Mouse (Mus musculus) cerebellum, adult 11 months (tissue): Measurements from ENCODE around the gene Tm4sf20.
A peak's percentile ranks its signal among the peaks of the same experiment; 100 is the strongest.

Source experiments
- DNase-seq: peaks from one replicate; pipeline ENCODE4 v3.0.0; 2022

Gene Tm4sf20

DNA sequence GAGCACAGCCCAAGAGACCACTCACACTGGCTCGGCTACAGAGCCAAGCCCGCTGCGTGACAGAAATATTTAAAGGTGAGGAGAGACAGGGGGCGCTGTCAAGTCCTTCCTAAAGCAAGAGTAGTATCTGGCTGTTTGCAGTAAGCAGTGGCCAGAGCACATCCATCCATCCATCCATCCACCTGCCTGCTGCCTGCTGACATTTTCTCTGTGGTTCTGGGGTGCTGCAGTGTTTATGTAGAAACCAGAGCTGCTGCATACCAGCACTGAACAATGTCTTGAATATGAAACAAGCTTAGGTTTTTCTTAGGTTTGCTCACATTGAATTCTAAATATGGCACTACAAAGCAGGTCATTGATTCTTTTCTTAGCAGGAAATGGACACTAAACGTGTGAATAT lies 4.9 kb upstream of the Tm4sf20 start:
- DNase-seq: no peak

DNA sequence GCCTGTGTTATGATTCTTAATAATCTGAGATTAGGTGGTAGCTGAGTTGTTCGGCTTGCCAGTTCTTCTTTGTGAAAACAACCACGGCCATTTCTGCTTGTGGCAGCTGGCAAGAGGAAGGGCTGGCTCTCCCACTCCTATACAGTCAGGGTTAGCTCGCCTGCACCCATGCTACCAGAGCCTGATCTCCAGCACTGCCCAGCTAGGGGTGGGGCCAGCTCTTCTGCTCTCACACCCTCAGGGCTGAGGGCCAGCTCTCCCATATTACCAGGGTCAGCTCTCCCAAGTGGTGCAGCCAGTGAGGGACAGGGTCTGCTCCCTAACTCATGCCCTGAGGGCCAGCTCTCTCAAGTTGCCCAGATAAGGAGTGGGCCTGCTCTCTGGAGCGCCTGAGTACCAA lies 4.2 kb upstream of the Tm4sf20 start:
- no peak for DNase-seq

- DNase-seq: no peak
These were observed 2.8 kb upstream of the Tm4sf20 start, which contains the start of gene Gm47791 for GRCm38 (mm10) chr1:82771022-82771586. TSS of gene Gm47791 (minus strand) at chr1:82771243.

GRCm38 (mm10) chr1:82766641-82767040 lies 1.6 kb downstream of the Tm4sf20 start:
- no peak for DNase-seq

DNA sequence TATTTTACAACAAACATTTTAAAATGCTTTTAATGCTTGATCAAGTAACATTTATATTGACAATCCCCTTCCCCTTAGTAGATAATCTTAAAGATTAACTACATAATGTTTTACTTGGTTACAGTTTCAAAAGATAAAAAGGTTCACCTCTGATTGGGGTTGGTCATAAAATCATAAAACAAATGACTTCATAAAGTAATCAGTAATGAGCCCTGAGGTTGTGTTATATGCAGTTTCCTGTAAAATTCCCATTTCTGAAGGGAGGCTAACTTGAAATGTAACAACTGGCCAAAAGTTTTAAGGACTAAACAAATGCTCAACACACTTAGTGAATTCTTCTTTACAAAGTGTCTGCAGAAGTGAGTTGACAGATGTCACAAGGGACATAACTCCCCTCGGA lies 2.0 kb downstream of the Tm4sf20 start:
- DNase-seq: no peak

GRCm38 (mm10) chr1:82762274-82762673 lies 6.0 kb downstream of the Tm4sf20 start:
- no peak for DNase-seq

GRCm38 (mm10) chr1:82761454-82762169 lies 6.6 kb downstream of the Tm4sf20 start:
- no peak for DNase-seq

GRCm38 (mm10) chr1:82759520-82759919 lies 8.7 kb downstream of the Tm4sf20 start:
- DNase-seq: no peak

DNA sequence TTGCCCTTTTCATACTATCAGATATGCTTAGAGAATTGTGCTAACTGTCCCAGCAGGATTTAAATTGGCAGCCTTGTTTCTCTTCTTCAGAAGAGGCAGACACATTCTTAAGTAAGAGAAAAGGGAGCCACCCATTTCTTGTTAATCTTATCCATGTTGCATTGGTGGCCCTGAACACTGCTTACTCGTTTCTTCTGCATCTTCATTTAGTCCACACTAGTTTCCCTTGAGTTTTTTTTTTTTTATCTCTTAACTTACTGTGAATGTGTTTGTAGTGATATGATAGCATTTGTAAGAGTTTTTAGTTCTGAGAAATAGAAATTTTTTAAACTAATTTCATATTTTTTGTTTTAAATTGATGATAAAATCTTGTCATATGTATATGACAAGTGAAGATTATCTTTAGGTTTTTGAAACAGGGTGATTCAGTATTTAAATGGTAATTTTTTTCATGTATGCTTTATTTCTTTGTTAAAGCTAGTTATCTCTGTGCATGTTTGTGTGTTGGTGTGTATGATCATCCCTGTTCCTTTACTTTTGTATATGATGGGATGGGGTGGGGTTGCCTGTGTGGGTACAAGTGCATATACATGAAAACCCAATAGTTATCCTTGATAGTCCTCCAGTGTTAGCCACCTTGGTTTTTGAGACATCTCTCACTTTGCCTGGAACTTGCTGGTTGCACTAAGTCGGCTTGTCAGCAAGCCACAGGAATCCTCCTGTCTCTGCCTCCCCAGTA lies 20.4 kb downstream of the Tm4sf20 start:
- DNase-seq: no peak

DNA sequence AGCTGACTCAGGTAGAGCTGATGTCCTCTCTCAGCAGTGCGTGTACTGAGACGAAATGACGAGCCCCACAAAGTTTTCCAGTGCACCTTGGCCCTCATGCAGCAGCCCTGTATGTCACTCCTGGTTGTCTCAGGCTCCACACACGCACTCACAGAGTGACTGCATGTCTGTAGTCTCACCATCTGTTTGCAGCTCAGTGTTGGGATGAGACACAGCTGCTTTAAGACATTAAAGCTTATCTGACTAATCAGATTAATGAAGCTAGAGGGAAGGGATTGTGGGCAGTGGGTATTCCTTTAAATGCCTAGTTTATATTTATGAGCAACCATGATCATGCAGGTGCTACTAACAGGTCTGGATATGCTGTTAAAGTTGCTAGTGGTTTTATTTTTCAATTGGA lies 21.9 kb downstream of the Tm4sf20 start:
- no peak for DNase-seq

GRCm38 (mm10) chr1:82743962-82744361 lies 24.3 kb downstream of the Tm4sf20 start:
- DNase-seq: no peak

DNA sequence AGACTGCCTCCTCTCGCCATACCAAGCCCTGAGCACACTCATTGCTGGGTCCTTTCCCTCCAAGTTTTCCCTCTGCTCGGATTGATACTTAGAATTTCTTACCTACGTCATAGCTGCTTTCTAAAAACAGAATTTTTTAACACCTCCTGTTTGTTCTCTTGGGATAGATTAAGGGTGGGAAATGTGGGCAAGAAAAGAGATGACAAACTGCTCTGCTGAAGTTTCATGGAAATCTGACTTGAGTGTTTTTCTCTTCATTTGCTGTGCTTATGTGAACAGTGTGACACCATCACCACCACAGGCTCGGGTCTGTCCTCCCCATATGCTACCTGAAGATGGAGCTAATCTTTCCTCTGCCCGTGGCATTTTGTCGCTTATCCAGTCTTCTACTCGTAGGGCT lies 26.7 kb downstream of the Tm4sf20 start:
- no peak for DNase-seq

GRCm38 (mm10) chr1:82738066-82738465 lies 30.2 kb downstream of the Tm4sf20 start:
- DNase-seq: no peak

- no peak for DNase-seq
These were observed 34.9 kb downstream of the Tm4sf20 start for GRCm38 (mm10) chr1:82733357-82733756.

- no peak for DNase-seq
These were observed 41.8 kb downstream of the Tm4sf20 start for GRCm38 (mm10) chr1:82726482-82726881.

- no peak for DNase-seq
These were observed 42.4 kb downstream of the Tm4sf20 start for GRCm38 (mm10) chr1:82725875-82726185.

- DNase-seq: no peak
These were observed 43.0 kb downstream of the Tm4sf20 start for GRCm38 (mm10) chr1:82725026-82725874.

GRCm38 (mm10) chr1:82724339-82725025 lies 43.8 kb downstream of the Tm4sf20 start, which contains the start of gene Mff:
TSS of gene Mff (plus strand) at chr1:82724890.
- DNase-seq: peak; percentile 90

- DNase-seq: no peak
These were observed 50.3 kb downstream of the Tm4sf20 start for GRCm38 (mm10) chr1:82717816-82718512.
